Mouse (Mus musculus): ENCODE measurements at regions not wholly inside any gene's neighbourhood (a gene's known extent, or its start where the extent isn't known, plus 50 kb on each side); places are given as distances from the start of the nearest gene placed in this dataset.

- TF ChIP-seq CTCF (IDR thresholded peaks at IDR 0.05; ENCODE audit: borderline replicate concordance, extremely low read depth, insufficient read depth, insufficient read length) (no peak), POLR2A (IDR thresholded peaks at IDR 0.05; ENCODE audit: borderline replicate concordance, extremely low read depth, insufficient read depth, insufficient read length, poor library complexity, severe bottlenecking) (no peak)
These were observed 56.7 kb upstream of the Tln2 start for GRCm38 (mm10) chr9:67616207-67616606.
